ENCODE assay signal across 40 mouse cellular contexts in genomic region chr11:99557976-99558745, GRCm38 (mm10). TPM values are rescaled to one million over a fixed set of nuclear protein-coding genes. Genes with fewer than 3 reads are reported as not detected.
DNase-seq lines count a peak whose midpoint lies in the region; ATAC-seq and TF ChIP-seq lines count a peak whose summit lies in the region.
"Had no signal": no experiment of that assay in that cellular context is flagged by ENCODE, and none has a peak within 500 bp of the region (broad histone marks: within the 10 kb centered on the region; RNA-seq: fewer than 3 reads in every experiment).

No protein-coding gene starts in this region.

- in situ Hi-C loops in CH12.LX (cut with MboI; ENCODE audit: low pct_ligation_motif_present, low pct_unique_long_range_greater_than_20kb, low sequenced_read_pairs) = no loop called here

- no peak overlapping the region for H3K27ac ChIP-seq in embryonic facial prominence, embryonic 14.5 days (replicated peaks; ENCODE audit: low read depth, low read length)
- H3K27ac ChIP-seq in embryonic facial prominence, embryonic 10.5 days (replicated peaks) = no peak overlapping the region
- H3K27ac ChIP-seq in lung, postnatal 0 days (ENCODE audit: low read length) = no peak overlapping the region
- H3K27ac ChIP-seq in CH12.LX (ENCODE audit: insufficient read depth, low read depth) = no peak overlapping the region
- H3K27ac ChIP-seq: forebrain, embryonic 10.5 days; forebrain, embryonic 15.5 days; heart, adult 2 months; heart, embryonic 13.5 days; hindbrain, embryonic 10.5 days; kidney, postnatal 0 days; left cerebral cortex, adult 2 months; limb, embryonic 13.5 days; neural tube, embryonic 12.5 days had no signal

- H3K4me2 ChIP-seq in embryonic facial prominence, embryonic 14.5 days (ENCODE audit: low read depth, low read length) = no peak overlapping the region
- H3K4me2 ChIP-seq in lung, postnatal 0 days (replicated peaks; ENCODE audit: low read depth, low read length) = no peak overlapping the region
- no peak overlapping the region for H3K4me2 ChIP-seq in CH12.LX (ENCODE audit: insufficient read depth, low read depth, poor library complexity, severe bottlenecking)
- H3K4me2 ChIP-seq: forebrain, embryonic 15.5 days; heart, embryonic 13.5 days; limb, embryonic 13.5 days; liver, embryonic 11.5 days; midbrain, embryonic 11.5 days; neural tube, embryonic 12.5 days had no signal

- no peak overlapping the region for H3K9ac ChIP-seq in embryonic facial prominence, embryonic 14.5 days (ENCODE audit: low read depth, low read length)
- no peak overlapping the region for H3K9ac ChIP-seq in lung, postnatal 0 days (replicated peaks; ENCODE audit: low read depth)
- no peak overlapping the region for H3K9ac ChIP-seq in CH12.LX (ENCODE audit: insufficient read depth, low read depth)
- H3K9ac ChIP-seq: forebrain, embryonic 15.5 days; heart, embryonic 13.5 days; limb, embryonic 13.5 days; neural tube, embryonic 12.5 days had no signal

- no peak for ATAC-seq in embryonic facial prominence, embryonic 14.5 days (ENCODE audit: low read depth)
- no peak for ATAC-seq in lung, postnatal 0 days
- ATAC-seq: activated CD4-positive, CD25-positive, alpha-beta regulatory T cell, adult 4 months; forebrain, embryonic 15.5 days; hindbrain, embryonic 16.5 days had no signal

- no peaks in the 10 kb centered on the region for H3K27me3 ChIP-seq in embryonic facial prominence, embryonic 14.5 days (replicated peaks; ENCODE audit: control insufficient read depth, insufficient read depth, low read length)
- H3K27me3 ChIP-seq in embryonic facial prominence, embryonic 10.5 days (replicated peaks; ENCODE audit: low read depth, poor library complexity, severe bottlenecking) = no peaks in the 10 kb centered on the region
- H3K27me3 ChIP-seq in lung, postnatal 0 days (replicated peaks; ENCODE audit: insufficient read depth, low read length) = no peaks in the 10 kb centered on the region
- peaks cover 50% of the 10 kb centered on the region for H3K27me3 ChIP-seq in CH12.LX (replicated peaks)
- H3K27me3 ChIP-seq: forebrain, embryonic 15.5 days; heart, embryonic 13.5 days; limb, embryonic 13.5 days; neural tube, embryonic 12.5 days had no signal

- dilution Hi-C loops in CH12.LX (cut with MboI; ENCODE audit: extremely low pct_ligation_motif_present, extremely low pct_unique_long_range_greater_than_20kb, low sequenced_read_pairs) = no loop called here

- H3K79me2 ChIP-seq in CH12.LX (replicated peaks; ENCODE audit: control insufficient read depth, extremely low read depth, insufficient read depth, poor library complexity, severe bottlenecking) = no peaks in the 10 kb centered on the region

- no peak overlapping the region for H3K4me3 ChIP-seq in embryonic facial prominence, embryonic 14.5 days (ENCODE audit: low read depth, low read length)
- H3K4me3 ChIP-seq in embryonic facial prominence, embryonic 10.5 days = no peak overlapping the region
- H3K4me3 ChIP-seq in lung, postnatal 0 days (ENCODE audit: low read depth, low read length) = no peak overlapping the region
- no peak overlapping the region for H3K4me3 ChIP-seq in CH12.LX (replicated peaks in 1 of 3; ENCODE audit: low read depth in 2 of 3, low read length in 2 of 3, poor library complexity in 1 of 3)
- H3K4me3 ChIP-seq: forebrain, embryonic 10.5 days; forebrain, embryonic 15.5 days; heart, adult 2 months; heart, embryonic 13.5 days; hindbrain, embryonic 10.5 days; left cerebral cortex, adult 2 months; limb, embryonic 13.5 days; myocyte; neural tube, embryonic 12.5 days had no signal

- TF ChIP-seq EP300 in lung, postnatal 0 days (IDR thresholded peaks at IDR 0.05) = peak; percentile 61; the same call in 1 of the 2 replicates
- TF ChIP-seq EP300 in CH12.LX (IDR thresholded peaks at IDR 0.05; ENCODE audit: low read length) = no peak

- peak; percentile 9 for DNase-seq in embryonic facial prominence, embryonic 14.5 days (ENCODE audit: low spot score)
- DNase-seq in embryonic facial prominence, embryonic 10.5 days (ENCODE audit: low spot score) = no peak
- DNase-seq in lung, postnatal 0 days (ENCODE audit: low spot score) = peak; percentile 7
- DNase-seq in lung, postnatal 4 days = no peak
- no peak for DNase-seq in CH12.LX (ENCODE audit: extremely low read depth)
- peak; percentile 39 for DNase-seq in telencephalon, adult 2 months (ENCODE audit: low read depth, low spot score)
- DNase-seq in spleen, postnatal 14 days (ENCODE audit: low spot score in 2 of 2) = no peak
- DNase-seq: adrenal gland, adult 2 months; cerebellum, adult 8-10 months; cerebellum, postnatal 25 days; heart, adult 2 months; heart, postnatal 10 days; kidney, adult 18-20 months; kidney, postnatal 4 days had no signal

- no peak for TF ChIP-seq RAD21 in CH12.LX (IDR thresholded peaks at IDR 0.05; ENCODE audit: low read depth, low read length)

- H3K9me3 ChIP-seq in embryonic facial prominence, embryonic 14.5 days (ENCODE audit: control insufficient read depth, low read length) = no peaks in the 10 kb centered on the region
- H3K9me3 ChIP-seq in embryonic facial prominence, embryonic 10.5 days = no peaks in the 10 kb centered on the region
- no peaks in the 10 kb centered on the region for H3K9me3 ChIP-seq in lung, postnatal 0 days (ENCODE audit: low read length)
- H3K9me3 ChIP-seq in CH12.LX (replicated peaks; ENCODE audit: low read length) = no peaks in the 10 kb centered on the region
- H3K9me3 ChIP-seq: forebrain, embryonic 10.5 days; forebrain, embryonic 15.5 days; heart, embryonic 13.5 days; hindbrain, embryonic 10.5 days; limb, embryonic 13.5 days; neural tube, embryonic 12.5 days had no signal

- no peak for TF ChIP-seq POLR2A in CH12.LX (IDR thresholded peaks at IDR 0.05; ENCODE audit: low read depth, low read length)

- no peaks in the 10 kb centered on the region for H3K36me3 ChIP-seq in embryonic facial prominence, embryonic 14.5 days (ENCODE audit: control insufficient read depth, insufficient read depth, low read length)
- H3K36me3 ChIP-seq in embryonic facial prominence, embryonic 10.5 days (replicated peaks) = no peaks in the 10 kb centered on the region
- no peaks in the 10 kb centered on the region for H3K36me3 ChIP-seq in lung, postnatal 0 days (ENCODE audit: insufficient read depth, low read length)
- H3K36me3 ChIP-seq in CH12.LX (replicated peaks in 1 of 2; ENCODE audit: control insufficient read depth in 1 of 2, insufficient read depth in 1 of 2, low read length in 1 of 2) = no peaks in the 10 kb centered on the region
- H3K36me3 ChIP-seq: forebrain, embryonic 10.5 days; forebrain, embryonic 15.5 days; heart, embryonic 13.5 days; hindbrain, embryonic 10.5 days; limb, embryonic 13.5 days; neural tube, embryonic 12.5 days had no signal

- H3K4me1 ChIP-seq in embryonic facial prominence, embryonic 14.5 days (ENCODE audit: control insufficient read depth, insufficient read depth, low read length) = no peaks in the 10 kb centered on the region
- no peaks in the 10 kb centered on the region for H3K4me1 ChIP-seq in embryonic facial prominence, embryonic 10.5 days
- no peaks in the 10 kb centered on the region for H3K4me1 ChIP-seq in lung, postnatal 0 days (ENCODE audit: insufficient read depth, low read depth, low read length)
- H3K4me1 ChIP-seq in CH12.LX (ENCODE audit: control insufficient read depth in 1 of 2, insufficient read depth in 2 of 2) = peaks cover 5 to 8% of the 10 kb centered on the region in 2 experiments
- H3K4me1 ChIP-seq: forebrain, embryonic 10.5 days; forebrain, embryonic 15.5 days; hindbrain, embryonic 10.5 days; limb, embryonic 13.5 days; neural tube, embryonic 12.5 days had no signal

- 79% methylated on average over 3 of the region's 3 CpGs for WGBS in embryonic facial prominence, embryonic 14.5 days
- 84% methylated on average over 3 of the region's 3 CpGs for WGBS in embryonic facial prominence, embryonic 10.5 days
- 51% methylated on average over 3 of the region's 3 CpGs for WGBS in lung, postnatal 0 days

- TF ChIP-seq CTCF in lung, postnatal 0 days (IDR thresholded peaks at IDR 0.05) = no peak
- TF ChIP-seq CTCF in CH12.LX (conservative IDR thresholded peaks at IDR 0.05 in 1 of 2, IDR thresholded peaks at IDR 0.05 in 1 of 2; ENCODE audit: low read depth in 2 of 2, low read length in 2 of 2) = no peak

RNA-seq across cellular contexts. Expression of gene Gm11939, which starts 1.1 kb away (rescaled TPM):
- polyA plus RNA-seq in embryonic facial prominence, embryonic 14.5 days (2014; fragmentation: Nextera tagmentation; extraction: Ambion mirVana) = not detected in 2 replicates
- not detected in 2 replicates for polyA plus RNA-seq in embryonic facial prominence, embryonic 10.5 days (2016; fragmentation: Nextera tagmentation; extraction: Ambion mirVana)
- polyA plus RNA-seq in lung, postnatal 0 days (2015; fragmentation: Nextera tagmentation; extraction: Ambion mirVana) = not detected in 2 replicates
- total RNA-seq in CH12.LX (2012; rRNA removed) = not detected in 2 replicates
- not detected in 2 replicates for total RNA-seq in CH12.LX (2014; rRNA removed)
- not detected in 2 replicates for polyA plus RNA-seq in CH12.LX (2012; ENCODE audit: insufficient read length, low read depth)
- total RNA-seq: adrenal gland, adult 2 months; adrenal gland, postnatal 4 days; gastrocnemius, adult 8-10 months; gastrocnemius, postnatal 4 days; heart, adult 2 months; heart, postnatal 10 days; layer of hippocampus, postnatal 14 days; left cerebral cortex, adult 2 months; left cerebral cortex, postnatal 36 days; megakaryocyte, adult 5-6 weeks; midbrain, postnatal 0 days had no signal
- polyA plus RNA-seq: activated CD4-positive, CD25-positive, alpha-beta regulatory T cell, adult 4 months; adrenal gland, adult 2 months; embryonic facial prominence, embryonic 11.5 days; forebrain, embryonic 10.5 days; forebrain, embryonic 15.5 days; heart, adult 2 months; heart, embryonic 13.5 days; hindbrain, embryonic 10.5 days; hindbrain, embryonic 16.5 days; intestine, embryonic 14.5 days; kidney, postnatal 0 days; limb, embryonic 13.5 days; liver, embryonic 11.5 days; liver, embryonic 16.5 days; lung, embryonic 16.5 days; midbrain, embryonic 11.5 days; midbrain, postnatal 0 days; myocyte; neural tube, embryonic 12.5 days; stomach, embryonic 14.5 days; urinary bladder, adult 2 months had no signal

RNA-seq across cellular contexts. Expression of gene Krtap3-2, which starts 1.5 kb away (rescaled TPM):
- polyA plus RNA-seq in embryonic facial prominence, embryonic 14.5 days (2014; fragmentation: Nextera tagmentation; extraction: Ambion mirVana) = not detected in 2 replicates
- not detected in 2 replicates for polyA plus RNA-seq in embryonic facial prominence, embryonic 10.5 days (2016; fragmentation: Nextera tagmentation; extraction: Ambion mirVana)
- polyA plus RNA-seq in lung, postnatal 0 days (2015; fragmentation: Nextera tagmentation; extraction: Ambion mirVana) = not detected in 2 replicates
- total RNA-seq in CH12.LX (2012; rRNA removed) (not detected in 2 replicates), CH12.LX (2014; rRNA removed) (not detected in 2 replicates)
- not detected in 2 replicates for polyA plus RNA-seq in CH12.LX (2012; ENCODE audit: insufficient read length, low read depth)
- total RNA-seq: adrenal gland, adult 2 months; adrenal gland, postnatal 4 days; gastrocnemius, adult 8-10 months; gastrocnemius, postnatal 4 days; heart, adult 2 months; heart, postnatal 10 days; layer of hippocampus, postnatal 14 days; left cerebral cortex, adult 2 months; left cerebral cortex, postnatal 36 days; megakaryocyte, adult 5-6 weeks; midbrain, postnatal 0 days had no signal
- polyA plus RNA-seq: activated CD4-positive, CD25-positive, alpha-beta regulatory T cell, adult 4 months; adrenal gland, adult 2 months; embryonic facial prominence, embryonic 11.5 days; forebrain, embryonic 10.5 days; forebrain, embryonic 15.5 days; heart, adult 2 months; heart, embryonic 13.5 days; hindbrain, embryonic 10.5 days; hindbrain, embryonic 16.5 days; intestine, embryonic 14.5 days; kidney, postnatal 0 days; limb, embryonic 13.5 days; liver, embryonic 11.5 days; liver, embryonic 16.5 days; lung, embryonic 16.5 days; midbrain, embryonic 11.5 days; midbrain, postnatal 0 days; myocyte; neural tube, embryonic 12.5 days; stomach, embryonic 14.5 days; urinary bladder, adult 2 months had no signal

RNA-seq across cellular contexts. Expression of gene Krtap3-3, which starts 7.5 kb away (rescaled TPM):
- 1.0 TPM in 1 of 2 replicates, not detected in the other for polyA plus RNA-seq in embryonic facial prominence, embryonic 14.5 days (2014; fragmentation: Nextera tagmentation; extraction: Ambion mirVana)
- not detected in 2 replicates for polyA plus RNA-seq in embryonic facial prominence, embryonic 10.5 days (2016; fragmentation: Nextera tagmentation; extraction: Ambion mirVana)
- not detected in 2 replicates for polyA plus RNA-seq in lung, postnatal 0 days (2015; fragmentation: Nextera tagmentation; extraction: Ambion mirVana)
- not detected in 2 replicates for total RNA-seq in CH12.LX (2012; rRNA removed)
- not detected in 2 replicates for total RNA-seq in CH12.LX (2014; rRNA removed)
- polyA plus RNA-seq in CH12.LX (2012; ENCODE audit: insufficient read length, low read depth) = not detected in 2 replicates
- total RNA-seq: adrenal gland, adult 2 months; adrenal gland, postnatal 4 days; gastrocnemius, adult 8-10 months; gastrocnemius, postnatal 4 days; heart, adult 2 months; heart, postnatal 10 days; layer of hippocampus, postnatal 14 days; left cerebral cortex, adult 2 months; left cerebral cortex, postnatal 36 days; megakaryocyte, adult 5-6 weeks; midbrain, postnatal 0 days had no signal
- polyA plus RNA-seq: activated CD4-positive, CD25-positive, alpha-beta regulatory T cell, adult 4 months; adrenal gland, adult 2 months; embryonic facial prominence, embryonic 11.5 days; forebrain, embryonic 10.5 days; forebrain, embryonic 15.5 days; heart, adult 2 months; heart, embryonic 13.5 days; hindbrain, embryonic 10.5 days; hindbrain, embryonic 16.5 days; intestine, embryonic 14.5 days; kidney, postnatal 0 days; limb, embryonic 13.5 days; liver, embryonic 11.5 days; liver, embryonic 16.5 days; lung, embryonic 16.5 days; midbrain, embryonic 11.5 days; midbrain, postnatal 0 days; myocyte; neural tube, embryonic 12.5 days; stomach, embryonic 14.5 days; urinary bladder, adult 2 months had no signal

RNA-seq across cellular contexts. Expression of gene Krtap3-1, which starts 8.3 kb away (rescaled TPM):
- polyA plus RNA-seq in embryonic facial prominence, embryonic 14.5 days (2014; fragmentation: Nextera tagmentation; extraction: Ambion mirVana) = 0.51 TPM in 1 of 2 replicates, not detected in the other
- polyA plus RNA-seq in embryonic facial prominence, embryonic 10.5 days (2016; fragmentation: Nextera tagmentation; extraction: Ambion mirVana) = not detected in 2 replicates
- not detected in 2 replicates for polyA plus RNA-seq in lung, postnatal 0 days (2015; fragmentation: Nextera tagmentation; extraction: Ambion mirVana)
- total RNA-seq in CH12.LX (2012; rRNA removed) (not detected in 2 replicates), CH12.LX (2014; rRNA removed) (not detected in 2 replicates)
- not detected in 2 replicates for polyA plus RNA-seq in CH12.LX (2012; ENCODE audit: insufficient read length, low read depth)
- total RNA-seq: adrenal gland, adult 2 months; adrenal gland, postnatal 4 days; gastrocnemius, adult 8-10 months; gastrocnemius, postnatal 4 days; heart, adult 2 months; heart, postnatal 10 days; layer of hippocampus, postnatal 14 days; left cerebral cortex, adult 2 months; left cerebral cortex, postnatal 36 days; megakaryocyte, adult 5-6 weeks; midbrain, postnatal 0 days had no signal
- polyA plus RNA-seq: activated CD4-positive, CD25-positive, alpha-beta regulatory T cell, adult 4 months; adrenal gland, adult 2 months; embryonic facial prominence, embryonic 11.5 days; forebrain, embryonic 10.5 days; forebrain, embryonic 15.5 days; heart, adult 2 months; heart, embryonic 13.5 days; hindbrain, embryonic 10.5 days; hindbrain, embryonic 16.5 days; intestine, embryonic 14.5 days; kidney, postnatal 0 days; limb, embryonic 13.5 days; liver, embryonic 11.5 days; liver, embryonic 16.5 days; lung, embryonic 16.5 days; midbrain, embryonic 11.5 days; midbrain, postnatal 0 days; myocyte; neural tube, embryonic 12.5 days; stomach, embryonic 14.5 days; urinary bladder, adult 2 months had no signal

RNA-seq across cellular contexts. Expression of gene Krt40, which starts 15.2 kb away (rescaled TPM):
- not detected in 2 replicates for polyA plus RNA-seq in embryonic facial prominence, embryonic 14.5 days (2014; fragmentation: Nextera tagmentation; extraction: Ambion mirVana)
- polyA plus RNA-seq in embryonic facial prominence, embryonic 10.5 days (2016; fragmentation: Nextera tagmentation; extraction: Ambion mirVana) = not detected in 2 replicates
- polyA plus RNA-seq in lung, postnatal 0 days (2015; fragmentation: Nextera tagmentation; extraction: Ambion mirVana) = not detected in 2 replicates
- total RNA-seq in CH12.LX (2012; rRNA removed) (not detected in 2 replicates), CH12.LX (2014; rRNA removed) (not detected in 2 replicates)
- polyA plus RNA-seq in CH12.LX (2012; ENCODE audit: insufficient read length, low read depth) = not detected in 2 replicates
- total RNA-seq: adrenal gland, adult 2 months; adrenal gland, postnatal 4 days; gastrocnemius, adult 8-10 months; gastrocnemius, postnatal 4 days; heart, adult 2 months; heart, postnatal 10 days; layer of hippocampus, postnatal 14 days; left cerebral cortex, adult 2 months; left cerebral cortex, postnatal 36 days; megakaryocyte, adult 5-6 weeks; midbrain, postnatal 0 days had no signal
- polyA plus RNA-seq: activated CD4-positive, CD25-positive, alpha-beta regulatory T cell, adult 4 months; adrenal gland, adult 2 months; embryonic facial prominence, embryonic 11.5 days; forebrain, embryonic 10.5 days; forebrain, embryonic 15.5 days; heart, adult 2 months; heart, embryonic 13.5 days; hindbrain, embryonic 10.5 days; hindbrain, embryonic 16.5 days; intestine, embryonic 14.5 days; kidney, postnatal 0 days; limb, embryonic 13.5 days; liver, embryonic 16.5 days; lung, embryonic 16.5 days; midbrain, embryonic 11.5 days; midbrain, postnatal 0 days; myocyte; neural tube, embryonic 12.5 days; stomach, embryonic 14.5 days; urinary bladder, adult 2 months had no signal

Comparison
In these comparisons a context has a peak if more than half of its experiments do, and no peak if none do; other contexts are left out.
1. DNase-seq: peak in embryonic facial prominence, embryonic 14.5 days (single experiment), lung, postnatal 0 days (single experiment) and telencephalon, adult 2 months (single experiment); none in embryonic facial prominence, embryonic 10.5 days (single experiment), lung, postnatal 4 days (0 of 2), CH12.LX (single experiment) and spleen, postnatal 14 days (0 of 2).